Mouse (Mus musculus): ENCODE measurements around the gene Dact3.

GRCm38 (mm10) chr7:16841561-16842560 lies 33.3 kb upstream of the Dact3 start:
- TF ChIP-seq CTCF (IDR thresholded peaks at IDR 0.05; ENCODE audit: control insufficient read depth, insufficient read depth, insufficient read length) (no peak), MYOG (IDR thresholded peaks at IDR 0.05; ENCODE audit: control insufficient read depth, extremely low read depth, insufficient read length) (no peak), MAX (IDR thresholded peaks at IDR 0.05) (no peak), CEBPB (IDR thresholded peaks at IDR 0.05; ENCODE audit: low read depth) (no peak)

All from C2C12 (cell line).